Mouse (Mus musculus): ENCODE data around the gene Lnx2.

GRCm38 (mm10) chr5:147063215-147063661 is 13.1 kb downstream of the Lnx2 start:
- no peak for TF ChIP-seq CTCF (IDR thresholded peaks at IDR 0.05; ENCODE audit: borderline replicate concordance, extremely low read depth, insufficient read depth, insufficient read length)
- TF ChIP-seq POLR2A (IDR thresholded peaks at IDR 0.05; ENCODE audit: borderline replicate concordance, extremely low read depth, insufficient read depth, insufficient read length, poor library complexity, severe bottlenecking): no peak

All from brain, embryonic 14.5 days (tissue).